Mouse (Mus musculus): Measurements from ENCODE around the gene Clec1b.

DNA sequence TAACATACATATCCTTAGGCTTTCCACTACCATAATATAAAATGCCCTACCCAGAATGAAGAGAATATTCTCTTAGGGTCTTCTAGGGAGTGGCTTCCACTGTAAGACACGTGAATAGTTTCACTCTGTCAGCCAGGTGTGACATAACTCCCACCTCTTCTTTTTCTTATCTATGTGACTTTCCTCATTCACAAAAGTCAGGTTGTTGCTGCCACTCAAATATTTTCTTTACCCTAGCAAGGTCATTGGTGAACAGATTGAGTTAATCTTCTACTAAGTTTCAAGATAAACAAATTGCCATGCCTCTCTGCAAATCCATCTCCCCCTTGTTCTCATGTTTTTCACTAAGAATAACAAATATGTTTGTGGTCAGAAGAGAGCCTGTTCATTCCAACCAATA is 15.4 kb upstream of the Clec1b start:
- TF ChIP-seq CTCF (IDR thresholded peaks at IDR 0.05; ENCODE audit: low read depth) (no peak), EP300 (IDR thresholded peaks at IDR 0.05; ENCODE audit: low read depth) (no peak)
